Mouse (Mus musculus) granulocyte monocyte progenitor cell, adult 5-6 weeks (primary cell): ENCODE measurements at regions not wholly inside any gene's neighbourhood (a gene's known extent, or its start where the extent isn't known, plus 50 kb on each side); places are given as distances from the start of the nearest gene placed in this dataset.

Experiments
- ATAC-seq: replicated peaks from 2 replicates; pipeline ENCODE4 v1.8.0; 2016; ENCODE audit warnings: mild to moderate bottlenecking, moderate TSS enrichment, inconsistent platforms; ENCODE audit not compliant: poor library complexity, severe bottlenecking

DNA sequence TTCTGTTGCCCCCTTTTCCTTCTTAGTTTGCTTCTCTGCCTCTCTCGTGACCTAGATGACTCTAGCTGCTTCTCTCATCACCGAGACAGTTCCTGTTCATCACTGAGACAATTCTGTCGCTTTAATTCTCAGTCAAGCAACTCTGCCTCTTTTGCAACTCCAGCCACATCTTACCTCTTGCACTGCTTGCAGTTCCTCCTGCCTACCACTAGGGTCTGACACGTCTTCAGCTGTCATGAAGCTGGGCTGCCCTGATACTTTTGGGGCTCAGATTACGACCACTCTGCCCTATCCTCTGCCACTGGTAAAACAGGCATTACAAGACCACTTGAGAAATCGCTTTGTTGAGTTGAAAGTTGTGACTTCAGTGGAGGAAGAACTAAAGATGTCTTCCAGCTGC is 216.9 kb upstream of the Fam98a start:
- no peak for ATAC-seq

DNA sequence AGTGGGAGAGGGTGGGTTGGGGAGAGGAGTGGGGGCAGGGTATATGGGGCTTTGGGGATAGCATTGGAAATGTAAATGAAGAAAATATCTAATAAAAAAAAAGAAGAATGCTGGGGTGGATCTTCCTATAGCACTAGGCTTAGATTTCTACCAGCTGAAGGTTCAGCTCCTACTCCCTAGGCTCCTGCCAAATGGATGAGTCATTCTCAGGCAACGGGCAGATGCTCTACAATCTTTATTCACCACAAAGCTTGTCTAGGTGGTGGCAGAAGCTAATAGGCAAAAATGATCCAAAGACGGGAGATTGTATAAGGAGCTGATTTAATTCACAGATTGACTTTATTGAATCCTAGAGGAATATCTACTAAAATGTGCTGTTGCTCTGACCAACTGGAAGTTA is 211.6 kb upstream of the Fam98a start:
- no peak for ATAC-seq

DNA sequence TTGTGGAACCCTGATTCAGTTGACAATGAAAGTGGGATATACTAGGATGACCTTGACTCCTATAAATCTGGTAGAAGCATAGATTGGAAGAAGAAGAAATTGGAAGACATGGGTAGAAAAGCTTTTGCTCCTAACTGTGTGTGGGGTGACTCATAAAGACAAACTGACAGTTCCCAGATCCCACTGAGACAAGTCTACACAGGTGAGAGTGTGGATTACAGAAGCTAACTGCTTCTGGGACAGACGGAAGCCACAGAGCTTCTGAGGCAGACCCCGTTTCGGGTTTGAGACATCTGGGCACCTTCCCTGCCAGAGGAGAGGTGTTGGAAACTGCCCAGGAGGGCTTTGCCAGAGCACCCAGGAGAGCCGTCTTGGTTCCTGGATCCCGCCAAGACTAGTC is 204.7 kb upstream of the Fam98a start:
- ATAC-seq, result no peak

GRCm38 (mm10) chr17:75716458-75716857 is 164.7 kb upstream of the Fam98a start:
- ATAC-seq, result no peak

DNA sequence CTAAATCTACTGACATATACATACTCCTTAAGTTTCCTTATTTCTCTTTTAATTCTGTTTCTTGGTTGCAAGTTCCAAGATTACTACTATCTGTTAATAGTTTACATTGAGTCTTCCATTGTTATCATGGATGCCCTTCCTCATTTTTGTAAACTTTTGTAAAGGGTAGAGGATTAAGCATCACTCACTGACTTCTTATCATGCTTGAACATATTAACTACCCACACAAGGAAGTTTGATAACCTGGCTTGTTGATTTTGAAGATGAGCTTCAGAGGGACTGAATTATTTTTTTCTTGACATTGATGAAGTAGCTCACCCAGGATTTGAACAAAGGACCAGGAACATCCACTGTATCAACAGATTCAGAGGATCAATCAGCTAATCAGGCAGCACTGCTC is 162.8 kb upstream of the Fam98a start:
- no peak for ATAC-seq

DNA sequence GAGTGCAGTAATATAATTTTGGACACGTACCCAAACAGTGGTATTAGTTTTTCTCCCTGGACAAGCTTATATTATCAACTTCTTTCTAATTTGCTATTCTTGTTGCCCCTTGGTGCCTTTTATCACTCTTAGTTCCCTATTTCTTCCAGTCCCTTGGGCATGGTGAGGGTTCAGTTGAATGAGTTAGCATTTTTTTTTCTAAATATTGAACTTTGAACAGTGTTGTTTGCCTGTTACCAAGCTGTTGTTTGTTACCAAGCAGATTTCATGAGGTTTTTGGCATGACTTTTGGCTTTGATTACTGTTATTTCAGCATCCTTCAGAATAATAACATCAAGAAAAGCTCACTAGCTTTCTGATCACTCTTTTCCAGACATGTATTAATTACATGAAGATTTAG is 162.3 kb upstream of the Fam98a start:
- no peak for ATAC-seq

DNA sequence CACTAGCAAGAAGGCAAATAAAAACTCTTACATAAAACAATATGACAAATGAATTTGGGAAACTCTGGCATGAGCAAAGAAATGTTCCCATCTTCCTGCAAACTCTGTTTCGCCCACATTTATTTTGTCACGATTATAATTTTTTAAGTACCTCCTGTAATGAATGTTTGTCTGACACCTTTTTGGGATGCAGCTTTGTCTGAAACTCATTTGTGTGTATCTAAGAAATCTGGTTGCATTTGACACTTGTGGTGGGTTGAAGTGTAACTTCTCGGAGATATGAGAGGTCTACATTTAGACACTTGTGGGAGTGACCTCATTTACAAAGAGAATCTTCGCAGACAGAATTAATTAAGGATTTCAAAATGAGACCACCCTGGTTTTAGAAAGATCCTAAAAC is 155.9 kb upstream of the Fam98a start:
- ATAC-seq, result no peak

DNA sequence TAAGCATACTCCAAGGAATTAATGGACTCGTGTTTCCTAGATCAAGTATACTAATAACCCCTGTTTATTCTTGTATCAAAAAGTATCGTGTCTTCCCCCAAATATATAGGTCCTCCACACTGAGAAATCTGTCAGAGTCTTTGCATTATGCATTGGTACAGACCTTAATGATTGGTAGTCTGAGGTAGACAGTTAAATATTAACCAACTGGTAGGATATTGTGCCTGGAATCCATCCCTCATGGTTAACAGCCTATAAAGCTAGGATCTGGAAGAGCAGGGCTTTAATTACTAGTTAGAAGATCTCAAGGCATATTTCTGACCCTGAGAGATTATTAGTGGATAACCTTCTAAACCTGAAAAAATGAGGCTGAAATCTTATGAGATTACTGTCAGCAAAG is 153.6 kb upstream of the Fam98a start:
- no peak for ATAC-seq

DNA sequence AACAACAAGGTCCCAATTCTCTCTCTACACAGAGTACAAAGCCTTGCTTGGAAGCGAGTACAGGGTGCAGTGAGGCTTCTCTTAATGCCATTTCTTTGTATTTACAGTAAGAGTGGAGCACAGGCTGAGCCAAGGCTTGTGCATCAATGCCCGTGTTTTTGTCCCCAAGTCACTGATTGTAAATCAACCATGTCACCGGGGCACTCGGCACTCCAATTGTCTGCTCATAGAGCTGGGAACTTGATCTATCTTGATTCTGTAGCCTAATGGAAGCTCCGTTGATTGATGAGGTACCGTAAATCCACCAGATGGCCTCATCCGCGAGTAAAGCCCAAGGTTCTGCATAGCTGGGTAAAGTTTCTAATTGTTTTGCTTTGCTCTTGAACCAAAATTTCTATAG is 152.1 kb upstream of the Fam98a start:
- ATAC-seq, result no peak

GRCm38 (mm10) chr17:75696729-75697103 is 145.0 kb upstream of the Fam98a start:
- no peak for ATAC-seq

DNA sequence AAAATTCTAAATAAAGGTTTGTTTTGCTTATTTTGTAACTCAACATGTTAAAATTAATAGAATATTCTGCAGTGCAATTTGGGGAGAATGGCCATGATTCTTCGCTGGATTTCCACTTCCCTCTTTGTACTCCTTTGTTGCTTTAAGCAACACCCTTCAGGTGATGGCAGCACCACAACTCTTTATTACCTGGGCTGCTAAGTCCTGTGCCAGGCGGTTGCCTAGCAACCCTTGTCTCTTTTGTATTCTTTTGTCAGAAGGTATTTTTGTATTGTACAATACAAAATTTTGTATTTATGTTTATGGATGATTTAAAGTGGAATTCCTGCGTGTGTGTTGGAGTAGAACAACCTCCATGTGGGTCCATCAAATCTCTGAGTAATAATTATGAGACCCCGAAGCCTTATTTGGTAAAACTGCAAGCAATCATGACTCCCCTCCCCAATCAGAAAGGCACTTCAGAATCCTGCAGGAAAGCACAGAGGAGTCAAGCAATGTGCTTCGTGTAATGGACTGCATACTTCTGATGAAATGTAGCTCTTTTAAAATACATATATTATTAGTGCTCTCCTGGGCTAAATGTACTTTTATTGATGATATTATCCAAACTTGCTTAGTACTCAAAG is 144.5 kb upstream of the Fam98a start:
- ATAC-seq, result no peak

DNA sequence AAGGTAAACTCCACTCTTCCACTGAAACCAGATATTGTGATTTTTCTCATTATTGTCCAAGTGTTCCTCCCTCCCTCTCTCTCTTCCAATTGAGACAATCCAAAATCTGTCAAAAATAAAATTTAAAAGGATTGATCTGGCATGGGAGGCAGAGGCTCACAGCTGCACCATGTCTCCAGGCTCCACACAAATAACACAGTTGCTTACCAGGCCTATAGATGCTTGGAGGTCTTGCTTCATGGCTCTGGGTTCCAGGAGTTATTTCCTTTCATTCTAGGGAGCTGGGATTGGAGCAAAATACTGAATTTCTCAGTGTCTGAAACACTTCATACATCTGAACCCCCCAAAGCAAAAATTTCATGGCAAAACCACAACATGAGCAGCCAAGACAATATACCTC is 134.2 kb upstream of the Fam98a start:
- ATAC-seq, result no peak

- ATAC-seq, result no peak
Observed at GRCm38 (mm10) chr17:75646982-75647381, 95.2 kb upstream of the Fam98a start.

- no peak for ATAC-seq
Observed at GRCm38 (mm10) chr17:75644698-75645097, 93.0 kb upstream of the Fam98a start.

- ATAC-seq, result no peak
Observed at GRCm38 (mm10) chr17:75642311-75642710, 90.6 kb upstream of the Fam98a start.

- no peak for ATAC-seq
Observed at GRCm38 (mm10) chr17:75641010-75641498, 89.3 kb upstream of the Fam98a start.

- ATAC-seq, result no peak
Observed at GRCm38 (mm10) chr17:75640575-75640974, 88.8 kb upstream of the Fam98a start.

GRCm38 (mm10) chr17:75629857-75630256 is 78.1 kb upstream of the Fam98a start:
- ATAC-seq, result no peak

GRCm38 (mm10) chr17:75619472-75619871 is 67.7 kb upstream of the Fam98a start:
- no peak for ATAC-seq

DNA sequence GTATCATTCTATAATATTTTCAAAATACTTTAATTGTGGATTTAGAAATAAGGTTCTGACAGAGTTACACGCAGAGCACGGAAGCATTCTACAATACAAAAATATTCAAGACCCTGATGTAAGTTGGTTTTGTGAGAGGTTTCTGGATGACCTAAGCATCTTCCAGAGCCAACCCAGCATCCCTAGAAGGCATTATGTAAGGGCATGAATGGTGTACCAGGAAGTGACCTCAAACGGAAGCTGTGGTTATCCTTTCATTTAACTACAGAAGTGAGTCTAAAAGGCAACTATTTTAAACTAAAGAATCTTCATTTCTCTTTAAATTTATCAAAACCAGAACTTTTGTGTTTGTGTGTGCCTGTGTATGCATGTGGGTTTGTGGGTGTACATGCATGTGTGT is 66.8 kb upstream of the Fam98a start:
- peak; percentile 64 for ATAC-seq

- ATAC-seq, result peak; percentile 56
Observed at GRCm38 (mm10) chr17:75617280-75617679, 65.5 kb upstream of the Fam98a start.

DNA sequence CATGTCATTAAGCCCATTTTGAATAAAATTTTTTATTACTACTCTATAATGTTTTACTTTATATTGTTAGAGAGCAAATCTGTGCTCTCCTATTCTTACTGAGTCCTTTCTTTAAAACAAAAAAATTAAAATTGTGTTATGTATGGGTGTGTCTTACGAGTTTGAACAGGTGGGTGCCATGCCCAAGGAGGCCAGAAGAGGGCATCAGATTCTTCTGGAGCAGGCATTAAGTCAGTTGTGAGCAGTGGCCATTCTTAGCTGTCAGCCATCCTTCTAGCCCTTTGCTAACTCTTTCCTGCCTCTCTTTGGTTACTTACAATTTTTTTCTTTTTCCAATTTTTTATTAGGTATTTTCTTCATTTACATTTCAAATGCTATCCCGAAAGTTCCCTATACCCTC is 63.6 kb upstream of the Fam98a start:
- peak; percentile 75 for ATAC-seq
